Mouse (Mus musculus) lung, postnatal 25 days (tissue): ENCODE measurements at regions not wholly inside any gene's neighbourhood (a gene's known extent, or its start where the extent isn't known, plus 50 kb on each side); places are given as distances from the start of the nearest gene placed in this dataset.

Source experiments
- DNase-seq: peaks from one replicate; pipeline ENCODE4 v3.0.0; 2022; ENCODE audit warnings: low spot score

- DNase-seq, result no peak
These were observed 66.0 kb downstream of the Amer2 start for GRCm38 (mm10) chr14:60439106-60439505.

- peak; percentile 17 for DNase-seq
These were observed 70.9 kb downstream of the Amer2 start for GRCm38 (mm10) chr14:60443821-60444551.

GRCm38 (mm10) chr14:60444552-60444937 lies 71.5 kb downstream of the Amer2 start:
- no peak for DNase-seq

- DNase-seq, result no peak
These were observed 73.0 kb downstream of the Amer2 start for GRCm38 (mm10) chr14:60446037-60446436.

- no peak for DNase-seq
These were observed 78.2 kb downstream of the Amer2 start for GRCm38 (mm10) chr14:60451216-60451615.

- no peak for DNase-seq
These were observed 78.6 kb downstream of the Amer2 start for GRCm38 (mm10) chr14:60451684-60452083.

- DNase-seq, result no peak
These were observed 83.7 kb downstream of the Amer2 start for GRCm38 (mm10) chr14:60456767-60457166.

GRCm38 (mm10) chr14:60484996-60485888 lies 112.2 kb downstream of the Amer2 start:
- peak; percentile 42 for DNase-seq

GRCm38 (mm10) chr14:60485889-60486274 lies 112.8 kb downstream of the Amer2 start:
- no peak for DNase-seq

- no peak for DNase-seq
These were observed 113.3 kb downstream of the Amer2 start for GRCm38 (mm10) chr14:60486278-60486935.

- no peak for DNase-seq
These were observed 116.1 kb downstream of the Amer2 start for GRCm38 (mm10) chr14:60489111-60489510.

- DNase-seq, result no peak
These were observed 117.8 kb downstream of the Amer2 start for GRCm38 (mm10) chr14:60490886-60491285.

- DNase-seq, result no peak
These were observed 122.4 kb downstream of the Amer2 start for GRCm38 (mm10) chr14:60495441-60495840.

- no peak for DNase-seq
These were observed 129.5 kb downstream of the Amer2 start for GRCm38 (mm10) chr14:60502552-60502951.

- no peak for DNase-seq
These were observed 128.7 kb upstream of the Spata13 start for GRCm38 (mm10) chr14:60505066-60505465.

- DNase-seq, result no peak
These were observed 127.5 kb upstream of the Spata13 start for GRCm38 (mm10) chr14:60506296-60506695.

- DNase-seq, result peak; percentile 31
These were observed 120.2 kb upstream of the Spata13 start for GRCm38 (mm10) chr14:60513560-60513959.

GRCm38 (mm10) chr14:60515094-60515786 lies 118.6 kb upstream of the Spata13 start:
- DNase-seq, result peak; percentile 44

GRCm38 (mm10) chr14:60517891-60518290 lies 115.9 kb upstream of the Spata13 start:
- no peak for DNase-seq

- DNase-seq, result no peak
These were observed 110.8 kb upstream of the Spata13 start for GRCm38 (mm10) chr14:60523010-60523409.

GRCm38 (mm10) chr14:60524869-60525268 lies 108.9 kb upstream of the Spata13 start:
- DNase-seq, result no peak
